Mouse (Mus musculus) forebrain, embryonic 11.5 days (tissue): Measurements from ENCODE around the gene Arhgap24. TPM values are rescaled to one million over a fixed set of nuclear protein-coding genes. Genes with fewer than 3 reads are reported as not detected.
A peak's percentile ranks its signal among the peaks of the same experiment; 100 is the strongest.

Experiments
- ATAC-seq: fragments of 200-750 bp; cut with Nextera tagmentation; replicated peaks from 2 replicates; pipeline ENCODE4 v1.8.0; 2017; ENCODE audit warnings: moderate TSS enrichment; ENCODE audit not compliant: low FRiP score
- DNase-seq: peaks from one replicate; pipeline ENCODE4 v3.0.0-alpha.2; 2017; ENCODE audit warnings: low spot score
- H3K27ac ChIP-seq: fragments of 300-500 bp; sonication (generic); 2 replicates; pipeline ENCODE4 v1.5.1; 2014; ENCODE audit warnings: low read depth, low read length
- H3K27me3 ChIP-seq: fragments of 300-500 bp; sonication (generic); 2 replicates; pipeline ENCODE4 v1.6.1; 2014; ENCODE audit warnings: mild to moderate bottlenecking, low read length, mixed read lengths; ENCODE audit not compliant: control insufficient read depth, insufficient read depth
- H3K36me3 ChIP-seq: fragments of 300-500 bp; sonication (generic); 2 replicates; pipeline ENCODE4 v1.6.1; 2014; ENCODE audit warnings: mild to moderate bottlenecking, low read length, moderate library complexity, mixed read lengths; ENCODE audit not compliant: control insufficient read depth, insufficient read depth
- H3K4me1 ChIP-seq: fragments of 300-500 bp; sonication (generic); replicated peaks from 2 replicates; pipeline ENCODE4 v1.6.1; 2014; ENCODE audit warnings: low read length, mixed read lengths; ENCODE audit not compliant: control insufficient read depth, insufficient read depth
- H3K4me2 ChIP-seq: fragments of 300-500 bp; sonication (generic); 2 replicates; pipeline ENCODE4 v1.6.1; 2014; ENCODE audit warnings: low read depth, mild to moderate bottlenecking, low read length, moderate library complexity, mixed read lengths; ENCODE audit not compliant: severe bottlenecking
- H3K4me3 ChIP-seq: fragments of 300-500 bp; sonication (generic); 2 replicates; pipeline ENCODE4 v1.5.1; 2014; ENCODE audit warnings: low read depth, low read length
- H3K9ac ChIP-seq: fragments of 300-500 bp; sonication (generic); 2 replicates; pipeline ENCODE4 v1.6.1; 2014; ENCODE audit warnings: low read length
- H3K9me3 ChIP-seq: fragments of 300-500 bp; sonication (generic); 2 replicates; pipeline ENCODE4 v1.6.1; 2016; ENCODE audit warnings: low read length, mixed read lengths; ENCODE audit not compliant: control insufficient read depth
- WGBS: fragments of 180-500 bp; shearing (Covaris S2); extraction: QIAGEN DNeasy Blood & Tissue Kit; methylation state at CpG from one replicate; pipeline ENCODE4 v1.1.7; 2014; 5-methylcytosine and 5-hydroxymethylcytosine counted together
- polyA plus RNA-seq: library from polyadenylated mRNA; unstranded; fragments of >200 nt; fragmentation: Nextera tagmentation; extraction: Ambion mirVana; gene quantifications from 2 replicates; pipeline ENCODE4 v1.2.1, GENCODE M21; 2014

Arhgap24 gene
- polyA plus RNA-seq, 1 experiment from 2014 or later = 1.9 TPM

- Histone ChIP-seq H3K9me3 (no peaks in the 10 kb centered on the region), H3K27me3 (no peaks in the 10 kb centered on the region), H3K9ac (no peak overlapping the region), H3K4me1 (no peaks in the 10 kb centered on the region), H3K4me3 (no peak overlapping the region), H3K4me2 (no peak overlapping the region), H3K27ac (no peak overlapping the region), H3K36me3 (no peaks in the 10 kb centered on the region)
- DNase-seq (no peak), ATAC-seq (0 out of 2 replicates have a peak, but pooled peaks have one; percentile 18)
- 49% methylated on average over 11 of the region's 11 CpGs for WGBS
Observed at GRCm38 (mm10) chr5:102874605-102875298, 393.6 kb downstream of the Arhgap24 start.

DNA sequence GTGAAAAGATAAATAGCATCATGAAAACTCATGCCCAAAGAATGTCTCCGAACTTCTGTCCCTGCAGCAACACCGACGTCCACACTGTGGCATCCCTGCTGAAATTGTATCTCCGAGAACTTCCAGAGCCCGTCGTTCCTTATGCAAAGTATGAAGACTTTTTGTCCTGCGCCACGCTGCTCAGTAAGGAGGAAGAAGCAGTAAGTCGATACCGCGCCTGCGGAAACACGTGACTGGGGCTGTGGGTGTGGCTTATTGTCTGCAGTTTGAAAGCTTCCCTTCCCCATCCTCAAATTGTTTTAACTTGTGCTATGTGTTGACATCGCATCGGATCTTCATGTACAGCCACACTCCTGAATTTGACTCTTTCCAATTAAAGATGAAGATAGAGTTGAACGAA is 394.4 kb downstream of the Arhgap24 start:
- Histone ChIP-seq H3K9ac (no peak overlapping the region), H3K36me3 (no peaks in the 10 kb centered on the region), H3K4me1 (no peaks in the 10 kb centered on the region), H3K4me3 (no peak overlapping the region), H3K4me2 (0 out of 2 replicates have a peak overlapping the region, but pooled peaks have one; percentile 8), H3K27me3 (no peaks in the 10 kb centered on the region), H3K9me3 (no peaks in the 10 kb centered on the region), H3K27ac (no peak overlapping the region)
- DNase-seq (no peak), ATAC-seq (no peak)
- 69% methylated on average over 16 of the region's 16 CpGs for WGBS

DNA sequence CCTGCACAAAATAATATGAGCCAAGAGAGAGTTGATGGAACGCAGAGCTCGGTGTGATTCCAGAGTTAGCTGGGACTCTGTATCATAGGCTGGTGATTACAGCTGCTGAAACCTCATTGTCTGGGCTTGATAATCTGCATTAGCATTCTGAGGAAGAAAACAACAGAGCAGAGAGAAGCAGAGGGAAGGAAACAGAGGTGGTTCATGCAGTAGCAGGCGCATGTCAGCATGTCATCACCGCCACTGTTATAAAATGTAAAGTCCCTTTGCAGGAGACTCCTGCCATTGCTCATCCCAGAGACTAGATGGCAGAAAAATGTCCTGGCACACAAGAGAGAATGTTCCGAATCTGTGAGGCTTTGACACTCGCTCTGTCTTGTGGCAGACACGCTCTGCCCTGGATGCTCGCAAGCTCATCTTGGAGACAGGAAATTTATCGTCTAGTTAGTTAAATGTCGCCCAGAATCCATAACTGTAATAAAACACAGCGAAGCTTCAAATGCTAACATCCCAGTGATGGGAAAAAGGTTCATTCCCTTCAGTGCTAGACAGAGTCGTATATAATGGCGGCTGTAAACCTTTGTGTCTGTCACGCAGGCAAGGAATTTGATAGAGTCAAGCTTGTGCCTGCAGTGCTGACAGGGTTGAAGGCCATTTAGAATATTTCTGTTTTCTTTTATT is 407.4 kb downstream of the Arhgap24 start:
- ATAC-seq (no peak), DNase-seq (no peak)
- WGBS = 79% methylated on average over 14 of the region's 14 CpGs
- Histone ChIP-seq H3K36me3 (no peaks in the 10 kb centered on the region), H3K4me1 (no peaks in the 10 kb centered on the region), H3K27ac (no peak overlapping the region), H3K4me3 (no peak overlapping the region), H3K9ac (no peak overlapping the region), H3K9me3 (no peaks in the 10 kb centered on the region), H3K27me3 (no peaks in the 10 kb centered on the region), H3K4me2 (no peak overlapping the region)

GRCm38 (mm10) chr5:102889163-102889488 is 407.9 kb downstream of the Arhgap24 start:
- H3K27me3 ChIP-seq = no peaks in the 10 kb centered on the region
- H3K36me3 ChIP-seq = no peaks in the 10 kb centered on the region

GRCm38 (mm10) chr5:102892226-102892625 is 411.0 kb downstream of the Arhgap24 start:
- ATAC-seq (no peak), DNase-seq (no peak)
- Histone ChIP-seq H3K4me1 (no peaks in the 10 kb centered on the region), H3K4me3 (no peak overlapping the region), H3K27ac (no peak overlapping the region), H3K9ac (no peak overlapping the region), H3K4me2 (no peak overlapping the region), H3K36me3 (no peaks in the 10 kb centered on the region), H3K9me3 (no peaks in the 10 kb centered on the region), H3K27me3 (no peaks in the 10 kb centered on the region)
- 92% methylated on average over 11 of the region's 11 CpGs for WGBS

More at GRCm38 (mm10) chr5:102889163-102889488, 407.9 kb downstream of the Arhgap24 start:
- H3K4me2 ChIP-seq = no peak overlapping the region
- ATAC-seq (no peak), DNase-seq (no peak)
- no peaks in the 10 kb centered on the region for H3K9me3 ChIP-seq
- H3K9ac ChIP-seq = no peak overlapping the region
- no peaks in the 10 kb centered on the region for H3K4me1 ChIP-seq
- 98% methylated on average over 2 of the region's 2 CpGs for WGBS
- H3K27ac ChIP-seq = no peak overlapping the region
- H3K4me3 ChIP-seq = no peak overlapping the region

- no peaks in the 10 kb centered on the region for H3K27me3 ChIP-seq
- no peaks in the 10 kb centered on the region for H3K4me1 ChIP-seq
- no peaks in the 10 kb centered on the region for H3K36me3 ChIP-seq
- 96% methylated on average over 4 of the region's 4 CpGs for WGBS
- no peak overlapping the region for H3K27ac ChIP-seq
- no peak overlapping the region for H3K9ac ChIP-seq
- ATAC-seq = no peak
- no peaks in the 10 kb centered on the region for H3K9me3 ChIP-seq
- DNase-seq = no peak
- no peak overlapping the region for H3K4me2 ChIP-seq
- no peak overlapping the region for H3K4me3 ChIP-seq
Observed at GRCm38 (mm10) chr5:102898301-102898700, 417.1 kb downstream of the Arhgap24 start.

DNA sequence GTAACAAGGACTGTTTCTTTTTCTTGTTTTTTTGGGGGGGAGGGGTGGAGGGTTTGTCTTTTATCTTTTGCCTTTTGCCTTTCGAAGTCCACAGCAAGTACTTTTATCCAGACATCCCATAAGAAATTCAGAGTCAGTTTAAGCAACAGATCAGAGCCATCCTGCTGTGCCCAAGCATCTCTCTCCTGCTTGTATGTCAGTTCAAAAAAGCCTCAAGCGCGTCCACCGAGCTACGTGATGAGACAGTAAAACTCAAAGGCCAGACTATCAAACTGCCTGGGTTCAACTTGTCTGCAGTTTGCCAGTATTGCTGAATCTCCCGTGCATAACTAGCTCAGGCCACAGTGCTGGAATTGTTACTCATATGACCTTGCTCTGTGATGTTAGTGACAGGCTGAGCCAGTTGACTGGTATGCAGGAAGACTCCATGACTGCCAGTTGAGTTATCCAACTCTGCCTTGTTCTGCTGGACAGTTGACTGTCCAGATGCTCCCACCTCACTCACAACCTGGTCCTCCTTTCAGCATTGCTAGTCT is 418.6 kb downstream of the Arhgap24 start:
- 87% methylated on average over 6 of the region's 6 CpGs for WGBS
- no peak for ATAC-seq
- Histone ChIP-seq H3K4me1 (no peaks in the 10 kb centered on the region), H3K4me3 (no peak overlapping the region), H3K9ac (no peak overlapping the region), H3K36me3 (no peaks in the 10 kb centered on the region), H3K27me3 (no peaks in the 10 kb centered on the region), H3K27ac (no peak overlapping the region), H3K9me3 (no peaks in the 10 kb centered on the region), H3K4me2 (no peak overlapping the region)
- DNase-seq = no peak

DNA sequence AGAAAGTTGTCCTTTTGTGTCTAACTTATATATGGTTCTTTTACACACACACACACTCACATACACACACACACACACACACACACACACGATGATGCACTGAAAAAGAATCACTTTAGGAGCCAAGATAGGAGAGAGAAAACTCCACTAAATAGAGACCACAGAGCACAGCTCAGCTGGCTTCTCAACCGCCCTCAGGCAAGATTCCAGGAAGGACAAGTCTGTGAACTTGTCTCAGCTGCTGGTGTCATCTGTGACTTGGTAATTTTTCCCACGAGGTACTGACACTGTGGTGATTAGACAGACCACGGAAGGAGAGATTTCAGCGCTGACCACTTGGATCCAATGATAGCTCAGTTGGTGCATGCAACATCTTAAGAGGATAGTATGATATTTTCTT is 420.0 kb downstream of the Arhgap24 start:
- H3K9me3 ChIP-seq = no peaks in the 10 kb centered on the region
- H3K4me2 ChIP-seq = no peak overlapping the region
- no peak overlapping the region for H3K9ac ChIP-seq
- no peaks in the 10 kb centered on the region for H3K4me1 ChIP-seq
- no peaks in the 10 kb centered on the region for H3K27me3 ChIP-seq
- no peak for ATAC-seq
- H3K36me3 ChIP-seq = no peaks in the 10 kb centered on the region
- 87% methylated on average over 5 of the region's 5 CpGs for WGBS
- no peak for DNase-seq
- no peak overlapping the region for H3K4me3 ChIP-seq
- no peak overlapping the region for H3K27ac ChIP-seq
